Mouse (Mus musculus): ENCODE data around the gene Fxr1. TPM values are rescaled to one million over a fixed set of nuclear protein-coding genes. Genes with fewer than 3 reads are reported as not detected.

Gene Fxr1
- polyA plus RNA-seq, 1 experiment from 2014 or later = 69.3 TPM

DNA sequence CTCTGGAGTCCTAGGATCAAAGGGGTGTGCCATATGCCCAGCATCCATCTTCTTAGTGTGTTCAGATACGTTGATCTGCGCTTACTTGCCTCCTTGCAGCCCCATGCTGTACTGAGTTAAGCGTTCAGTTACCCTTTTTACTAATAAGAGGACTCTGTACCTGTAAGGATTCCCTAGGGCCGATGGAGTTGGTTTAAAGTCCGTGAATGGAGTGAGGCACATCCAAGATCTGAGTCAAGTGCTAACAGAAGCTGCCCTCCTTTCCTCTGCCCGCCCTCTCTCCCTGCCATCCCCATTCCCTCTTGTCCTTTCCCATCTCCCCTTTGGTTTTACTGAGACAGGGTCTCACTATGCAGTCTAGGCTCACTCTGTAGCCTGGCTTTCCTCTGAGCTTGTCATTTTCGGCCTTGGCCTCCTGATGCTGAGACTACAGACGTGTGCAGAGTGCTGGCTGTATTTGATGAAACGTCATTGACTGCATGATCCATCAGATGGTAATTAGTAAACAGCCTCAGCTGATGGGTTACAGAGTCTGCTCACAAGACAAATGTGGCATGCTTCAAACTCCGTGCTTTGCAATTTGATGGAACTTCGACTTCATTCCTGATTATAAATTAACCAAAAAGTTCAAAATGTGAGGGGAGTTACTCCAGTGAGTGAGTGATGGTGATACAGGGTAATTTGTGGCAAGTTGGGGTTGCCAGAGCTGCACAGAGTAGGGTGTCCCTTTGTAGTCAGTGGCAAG is 92.4 kb downstream of the Fxr1 start:
- H3K36me3 ChIP-seq (ENCODE audit: control insufficient read depth, insufficient read depth, low read length) = no peaks in the 10 kb centered on the region
- no peaks in the 10 kb centered on the region for H3K9me3 ChIP-seq (ENCODE audit: control insufficient read depth, low read length)
- no peak overlapping the region for H3K4me2 ChIP-seq (ENCODE audit: low read depth, low read length, severe bottlenecking)
- H3K4me3 ChIP-seq (ENCODE audit: low read depth, low read length) = no peak overlapping the region
- no peaks in the 10 kb centered on the region for H3K4me1 ChIP-seq (replicated peaks; ENCODE audit: control insufficient read depth, insufficient read depth, low read length)
- WGBS = 81% methylated on average over 11 of the region's 11 CpGs
- DNase-seq (ENCODE audit: low spot score) (no peak), ATAC-seq (replicated peaks; ENCODE audit: low FRiP score) (no peak)
- no peaks in the 10 kb centered on the region for H3K27me3 ChIP-seq (ENCODE audit: control insufficient read depth, insufficient read depth, low read length)
- no peak overlapping the region for H3K9ac ChIP-seq (ENCODE audit: low read length)
- H3K27ac ChIP-seq (ENCODE audit: low read depth, low read length) = no peak overlapping the region

- 35% methylated on average over 6 of the region's 6 CpGs for WGBS
- no peak for ATAC-seq (replicated peaks; ENCODE audit: low FRiP score)
- no peak for DNase-seq (ENCODE audit: low spot score)
Measured at GRCm38 (mm10) chr3:34115806-34116205, 96.1 kb downstream of the Fxr1 start.

GRCm38 (mm10) chr3:34119869-34120268 is 100.1 kb downstream of the Fxr1 start:
- Histone ChIP-seq H3K27ac (ENCODE audit: low read depth, low read length) (no peak overlapping the region), H3K27me3 (ENCODE audit: control insufficient read depth, insufficient read depth, low read length) (no peaks in the 10 kb centered on the region), H3K4me3 (ENCODE audit: low read depth, low read length) (no peak overlapping the region), H3K9me3 (ENCODE audit: control insufficient read depth, low read length) (no peaks in the 10 kb centered on the region), H3K9ac (ENCODE audit: low read length) (no peak overlapping the region), H3K4me1 (replicated peaks; ENCODE audit: control insufficient read depth, insufficient read depth, low read length) (no peaks in the 10 kb centered on the region), H3K36me3 (ENCODE audit: control insufficient read depth, insufficient read depth, low read length) (no peaks in the 10 kb centered on the region), H3K4me2 (ENCODE audit: low read depth, low read length, severe bottlenecking) (no peak overlapping the region)
- WGBS = 74% methylated on average over 4 of the region's 4 CpGs
- ATAC-seq (replicated peaks; ENCODE audit: low FRiP score) (no peak), DNase-seq (ENCODE audit: low spot score) (no peak)

More at GRCm38 (mm10) chr3:34115806-34116205, 96.1 kb downstream of the Fxr1 start:
- Histone ChIP-seq H3K27ac (ENCODE audit: low read depth, low read length) (no peak overlapping the region), H3K27me3 (ENCODE audit: control insufficient read depth, insufficient read depth, low read length) (no peaks in the 10 kb centered on the region), H3K9ac (ENCODE audit: low read length) (no peak overlapping the region), H3K4me3 (ENCODE audit: low read depth, low read length) (no peak overlapping the region), H3K36me3 (ENCODE audit: control insufficient read depth, insufficient read depth, low read length) (no peaks in the 10 kb centered on the region), H3K9me3 (ENCODE audit: control insufficient read depth, low read length) (no peaks in the 10 kb centered on the region), H3K4me1 (replicated peaks; ENCODE audit: control insufficient read depth, insufficient read depth, low read length) (no peaks in the 10 kb centered on the region), H3K4me2 (ENCODE audit: low read depth, low read length, severe bottlenecking) (no peak overlapping the region)

Other genes starting within 250 kb of the Fxr1 start
- gene Ttc14, start 220.1 kb upstream of the Fxr1 start, polyA plus RNA-seq (2014; fragmentation: Nextera tagmentation; extraction: Ambion mirVana) = 62.7 and 63.8 TPM in 2 replicates
- gene Ccdc39, start 175.6 kb upstream of the Fxr1 start, polyA plus RNA-seq (2014; fragmentation: Nextera tagmentation; extraction: Ambion mirVana) = 6.9 and 9.1 TPM in 2 replicates
- 166 and 168 TPM in 2 replicates for gene Dnajc19, start 61.4 kb downstream of the Fxr1 start, polyA plus RNA-seq (2014; fragmentation: Nextera tagmentation; extraction: Ambion mirVana)

All from forebrain, embryonic 11.5 days (tissue).